8 mouse cellular contexts compared by ENCODE assay signal in the genomic region with DNA sequence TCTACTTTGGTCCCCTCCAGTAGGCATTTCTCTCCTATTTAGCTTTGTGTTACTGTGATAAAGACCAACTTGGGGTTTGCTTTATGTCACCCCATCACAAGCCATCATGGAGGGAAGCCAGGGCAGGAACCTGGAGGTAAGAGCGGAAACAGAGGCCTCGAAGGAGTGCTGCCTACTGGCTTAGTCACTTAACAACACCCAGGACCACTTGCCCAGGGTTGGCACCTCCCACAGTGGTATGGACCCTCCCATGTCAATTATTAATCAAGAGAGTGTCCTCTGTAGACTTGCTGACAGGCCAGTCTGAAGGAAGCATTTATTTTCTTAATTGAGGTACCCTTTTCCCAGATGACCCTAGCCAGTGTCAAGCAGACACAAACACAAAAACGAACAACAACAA. TPM values are rescaled to one million over a fixed set of nuclear protein-coding genes. Genes with fewer than 3 reads are reported as not detected.
DNase-seq lines count a peak whose midpoint lies in the region; ATAC-seq and TF ChIP-seq lines count a peak whose summit lies in the region.

No protein-coding gene starts in this region.

- no peak for TF ChIP-seq POLR2A in liver, adult 2 months (IDR thresholded peaks at IDR 0.05; ENCODE audit: extremely low read depth, insufficient read depth, low read length)
- TF ChIP-seq POLR2A in small intestine, adult 2 months (IDR thresholded peaks at IDR 0.05; ENCODE audit: low read depth, low read length), result peak; percentile 85

- WGBS in liver, adult 2 months, result 35% methylated on average over 3 of the region's 3 CpGs
- WGBS in forebrain, embryonic 16.5 days, result 65% methylated on average over 3 of the region's 3 CpGs
- WGBS in small intestine, adult 2 months, result 11% methylated on average over 3 of the region's 3 CpGs

- H3K79me2 ChIP-seq in liver, adult 2 months (ENCODE audit: control insufficient read depth, insufficient read depth, low read length), result no peaks in the 10 kb centered on the region

- H3K4me2 ChIP-seq in forebrain, embryonic 16.5 days (ENCODE audit: low read length), result peak overlapping the region; percentile 85

- peaks cover 2% of the 10 kb centered on the region for H3K4me1 ChIP-seq in liver, adult 2 months (ENCODE audit: control insufficient read depth, insufficient read depth, low read length)
- peaks cover 9% of the 10 kb centered on the region for H3K4me1 ChIP-seq in forebrain, embryonic 16.5 days (replicated peaks; ENCODE audit: control insufficient read depth, insufficient read depth, low read length)
- peaks cover 14% of the 10 kb centered on the region for H3K4me1 ChIP-seq in small intestine, adult 2 months (ENCODE audit: control insufficient read depth, insufficient read depth, insufficient read length, low read length)

- no peak overlapping the region for H3K4me3 ChIP-seq in liver, adult 2 months (ENCODE audit: insufficient read depth, low read depth, low read length)
- peak overlapping the region; percentile 86 for H3K4me3 ChIP-seq in forebrain, embryonic 16.5 days (replicated peaks; ENCODE audit: low read length)
- peak overlapping the region; percentile 6; the same call in 1 of the 2 replicates for H3K4me3 ChIP-seq in small intestine, adult 2 months (ENCODE audit: low read depth, low read length)

- H3K9ac ChIP-seq in liver, adult 2 months (ENCODE audit: low read depth, low read length), result no peak overlapping the region
- peak overlapping the region; percentile 85 for H3K9ac ChIP-seq in forebrain, embryonic 16.5 days (replicated peaks; ENCODE audit: low read depth, low read length)

- DNase-seq in liver, adult 2 months (ENCODE audit: extremely low read depth, low read depth, low spot score), result peak; percentile 10
- no peak for DNase-seq in liver
- peak; percentile 71 to 84 for DNase-seq in kidney, postnatal 36 days
- DNase-seq in adrenal gland, postnatal 25 days, result no peak
- DNase-seq in layer of hippocampus, adult 18-20 months (ENCODE audit: low spot score in 2 of 2), result no peak
- no peak for DNase-seq in spleen, adult 18-20 months

- no peaks in the 10 kb centered on the region for H3K9me3 ChIP-seq in forebrain, embryonic 16.5 days (ENCODE audit: control insufficient read depth, low read length)

- H3K27me3 ChIP-seq in liver, adult 2 months (ENCODE audit: control insufficient read depth, insufficient read depth, low read length), result no peaks in the 10 kb centered on the region
- H3K27me3 ChIP-seq in forebrain, embryonic 16.5 days (replicated peaks; ENCODE audit: control insufficient read depth, insufficient read depth, low read length), result peaks cover 5% of the 10 kb centered on the region; the same call in 1 of the 2 replicates
- no peaks in the 10 kb centered on the region for H3K27me3 ChIP-seq in small intestine, adult 2 months (ENCODE audit: control insufficient read depth, insufficient read depth, low read length)

- no peak for ATAC-seq in forebrain, embryonic 16.5 days

- H3K27ac ChIP-seq in liver, adult 2 months (replicated peaks; ENCODE audit: insufficient read depth, low read depth, low read length), result no peak overlapping the region
- H3K27ac ChIP-seq in forebrain, embryonic 16.5 days (ENCODE audit: low read length), result peak overlapping the region; percentile 97
- H3K27ac ChIP-seq in small intestine, adult 2 months (ENCODE audit: insufficient read depth, low read depth, low read length), result peak overlapping the region; percentile 100

- H3K36me3 ChIP-seq in liver, adult 2 months (ENCODE audit: control insufficient read depth, insufficient read depth, low read length), result no peaks in the 10 kb centered on the region
- H3K36me3 ChIP-seq in forebrain, embryonic 16.5 days (ENCODE audit: control insufficient read depth, insufficient read depth), result no peaks in the 10 kb centered on the region
- no peaks in the 10 kb centered on the region for H3K36me3 ChIP-seq in small intestine, adult 2 months (ENCODE audit: control insufficient read depth, insufficient read depth, low read length)

- TF ChIP-seq CTCF in liver, adult 2 months (IDR thresholded peaks at IDR 0.05; ENCODE audit: low read depth, low read length), result no peak
- TF ChIP-seq CTCF in small intestine, adult 2 months (IDR thresholded peaks at IDR 0.05; ENCODE audit: extremely low read depth, insufficient read length, insufficient replicate concordance, low read depth, low read length), result no peak

RNA-seq across cellular contexts. Expression of a gene that starts 0.5 kb away (rescaled TPM):
- 0.37 and 0.87 TPM in 2 replicates for total RNA-seq in liver, adult 2 months (2014; rRNA removed)
- 3.7 and 5.0 TPM in 2 replicates for polyA plus RNA-seq in liver, adult 2 months (2012; rRNA removed)
- polyA plus RNA-seq in forebrain, embryonic 16.5 days (2015; fragmentation: Nextera tagmentation; extraction: Ambion mirVana), result 7.4 and 9.4 TPM in 2 replicates
- 26.0 and 52.1 TPM in 2 replicates for polyA plus RNA-seq in small intestine, adult 2 months (2012; rRNA removed)
- total RNA-seq in adrenal gland, postnatal 25 days (2021), result 3.6 and 6.5 TPM in 2 replicates
- 1 to 10 TPM; 8.7 to 9.1 TPM for total RNA-seq in layer of hippocampus, adult 18-20 months (2021)

RNA-seq across cellular contexts. Expression of a gene that starts 11.5 kb away (rescaled TPM):
- total RNA-seq in liver, adult 2 months (2014; rRNA removed), result 0.60 and 1.0 TPM in 2 replicates
- polyA plus RNA-seq in liver, adult 2 months (2012; rRNA removed), result 0.56 and 0.72 TPM in 2 replicates
- polyA plus RNA-seq in forebrain, embryonic 16.5 days (2015; fragmentation: Nextera tagmentation; extraction: Ambion mirVana), result 4.9 and 6.2 TPM in 2 replicates
- 40.2 and 105 TPM in 2 replicates for polyA plus RNA-seq in small intestine, adult 2 months (2012; rRNA removed)
- total RNA-seq in adrenal gland, postnatal 25 days (2021), result 3.8 and 6.2 TPM in 2 replicates
- total RNA-seq in layer of hippocampus, adult 18-20 months (2021), result 1 to 10 TPM; 1.4 to 1.9 TPM

RNA-seq across cellular contexts. Expression of a gene that starts 14.6 kb away (rescaled TPM):
- 1.7 TPM in 1 of 2 replicates, not detected in the other for total RNA-seq in liver, adult 2 months (2014; rRNA removed)
- not detected in 2 replicates for polyA plus RNA-seq in liver, adult 2 months (2012; rRNA removed)
- polyA plus RNA-seq in forebrain, embryonic 16.5 days (2015; fragmentation: Nextera tagmentation; extraction: Ambion mirVana), result 0.21 and 0.86 TPM in 2 replicates
- polyA plus RNA-seq in small intestine, adult 2 months (2012; rRNA removed), result not detected in 2 replicates
- total RNA-seq in adrenal gland, postnatal 25 days (2021), result 458 and 547 TPM in 2 replicates
- under 1 TPM in 1 of 2 experiments, not detected in 1; 0.37 TPM for total RNA-seq in layer of hippocampus, adult 18-20 months (2021)

RNA-seq across cellular contexts. Expression of a gene that starts 17.2 kb away (rescaled TPM):
- total RNA-seq in liver, adult 2 months (2014; rRNA removed), result 3.5 TPM in 1 of 2 replicates, not detected in the other
- polyA plus RNA-seq in liver, adult 2 months (2012; rRNA removed), result 0.10 and 0.16 TPM in 2 replicates
- 0.23 and 0.26 TPM in 2 replicates for polyA plus RNA-seq in forebrain, embryonic 16.5 days (2015; fragmentation: Nextera tagmentation; extraction: Ambion mirVana)
- polyA plus RNA-seq in small intestine, adult 2 months (2012; rRNA removed), result 0.24 and 0.42 TPM in 2 replicates
- 0.91 TPM in 1 of 2 replicates, not detected in the other for total RNA-seq in adrenal gland, postnatal 25 days (2021)
- total RNA-seq in layer of hippocampus, adult 18-20 months (2021), result under 1 TPM; 0.92 to 0.96 TPM

RNA-seq across cellular contexts. Expression of a gene that starts 38.0 kb away (rescaled TPM):
- total RNA-seq in liver, adult 2 months (2014; rRNA removed), result 62.8 and 64.1 TPM in 2 replicates
- 75.0 and 101 TPM in 2 replicates for polyA plus RNA-seq in liver, adult 2 months (2012; rRNA removed)
- 243 and 253 TPM in 2 replicates for polyA plus RNA-seq in forebrain, embryonic 16.5 days (2015; fragmentation: Nextera tagmentation; extraction: Ambion mirVana)
- polyA plus RNA-seq in small intestine, adult 2 months (2012; rRNA removed), result 17.2 and 37.7 TPM in 2 replicates
- 80.3 and 84.7 TPM in 2 replicates for total RNA-seq in adrenal gland, postnatal 25 days (2021)
- 10 to 100 TPM; 83.0 to 95.4 TPM for total RNA-seq in layer of hippocampus, adult 18-20 months (2021)

Comparison
In these comparisons a context has a peak if more than half of its experiments do, and no peak if none do; other contexts are left out.
1. DNase-seq: peak in liver, adult 2 months (single experiment) and kidney, postnatal 36 days (2 of 2); none in liver (single experiment), adrenal gland, postnatal 25 days (single experiment), layer of hippocampus, adult 18-20 months (0 of 2) and spleen, adult 18-20 months (0 of 2).
2. RNA of a gene that starts 14.6 kb away (total RNA-seq): 458 to 547 TPM in adrenal gland, postnatal 25 days; 0.37 TPM in layer of hippocampus, adult 18-20 months and 1.7 TPM in liver, adult 2 months; every median in the first group is over 100 times any median in the second.